Mouse (Mus musculus) liver, embryonic 14.5 days (tissue): ENCODE measurements around the gene Tia1.

Source experiments
- CTCF ChIP-seq: IDR thresholded peaks from 2 replicates; pipeline ENCODE4 v1.5.1; 2016; ENCODE audit warnings: antibody characterized with exemption, low read depth, control low read depth
- EP300 ChIP-seq: IDR thresholded peaks from 2 replicates; pipeline ENCODE4 v1.6.1; 2016; ENCODE audit warnings: antibody characterized with exemption, low read depth

- TF ChIP-seq EP300 (no peak), CTCF (no peak)
Measured at GRCm38 (mm10) chr6:86441571-86441970, 37.6 kb downstream of the Tia1 start.
